Mouse (Mus musculus) hindbrain, embryonic 13.5 days (tissue): ENCODE measurements around the gene Apom. TPM values are rescaled to one million over a fixed set of nuclear protein-coding genes. Genes with fewer than 3 reads are reported as not detected.
A peak's percentile ranks its signal among the peaks of the same experiment; 100 is the strongest.

ENCODE experiments used
- ATAC-seq: fragments of 200-750 bp; cut with Nextera tagmentation; 2 replicates; pipeline ENCODE4 v1.8.0; 2017; ENCODE audit warnings: moderate TSS enrichment; ENCODE audit not compliant: low FRiP score
- H3K27ac ChIP-seq: fragments of 300-500 bp; sonication (generic); 2 replicates; pipeline ENCODE4 v1.5.1; 2015; ENCODE audit warnings: inconsistent platforms, mild to moderate bottlenecking, moderate library complexity
- H3K27me3 ChIP-seq: fragments of 300-500 bp; sonication (generic); 2 replicates; pipeline ENCODE4 v1.6.1; 2015; ENCODE audit warnings: mild to moderate bottlenecking, inconsistent platforms
- H3K36me3 ChIP-seq: fragments of 300-500 bp; sonication (generic); 2 replicates; pipeline ENCODE4 v1.6.1; 2015; ENCODE audit warnings: mild to moderate bottlenecking, inconsistent platforms
- H3K4me1 ChIP-seq: fragments of 300-500 bp; sonication (generic); replicated peaks from 2 replicates; pipeline ENCODE4 v1.6.1; 2015; ENCODE audit warnings: inconsistent platforms
- H3K4me2 ChIP-seq: fragments of 300-500 bp; sonication (generic); 2 replicates; pipeline ENCODE4 v1.6.1; 2015; ENCODE audit warnings: inconsistent platforms, mild to moderate bottlenecking, moderate library complexity
- H3K4me3 ChIP-seq: fragments of 300-500 bp; sonication (generic); 2 replicates; pipeline ENCODE4 v1.5.1; 2015; ENCODE audit warnings: mild to moderate bottlenecking, inconsistent platforms
- H3K9ac ChIP-seq: fragments of 300-500 bp; sonication (generic); 2 replicates; pipeline ENCODE4 v1.6.1; 2015; ENCODE audit warnings: mild to moderate bottlenecking, inconsistent platforms
- H3K9me3 ChIP-seq: fragments of 300-500 bp; sonication (generic); 2 replicates; pipeline ENCODE4 v1.6.1; 2016; ENCODE audit warnings: inconsistent platforms
- WGBS: fragments of 180-500 bp; shearing (Covaris S2); methylation state at CpG from one replicate; pipeline ENCODE4 v1.1.7; 2015; 5-methylcytosine and 5-hydroxymethylcytosine counted together
- polyA plus RNA-seq: library from polyadenylated mRNA; unstranded; fragments of >200 nt; fragmentation: Nextera tagmentation; extraction: Ambion mirVana; gene quantifications from 2 replicates; pipeline ENCODE4 v1.2.1, GENCODE M21; 2015

Apom gene
- polyA plus RNA-seq, 1 experiment from 2014 or later, result 0.34 TPM

DNA sequence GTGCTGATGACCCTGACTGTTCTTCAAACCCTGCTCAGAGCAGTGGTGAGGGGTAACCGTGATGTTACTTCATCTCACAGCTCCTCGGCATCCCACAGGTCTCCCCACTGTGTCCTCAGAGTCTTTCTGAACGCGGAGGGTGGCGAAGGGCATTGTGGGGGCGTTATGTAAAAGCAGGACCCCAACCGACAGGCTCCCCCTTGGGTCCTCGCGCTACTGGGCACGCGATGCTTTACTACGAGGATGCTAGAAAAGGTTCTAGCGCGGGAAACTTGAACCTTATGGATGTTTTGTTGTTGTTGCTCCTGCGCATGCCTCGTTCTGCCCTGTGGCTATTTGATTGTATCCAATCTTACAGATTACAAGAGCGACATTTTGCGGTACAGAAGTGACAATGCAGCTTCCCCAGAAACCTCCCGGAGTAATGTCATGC, 10.0 kb downstream of the Apom start, which contains the start of gene Csnk2b:
Gene Csnk2b (minus strand): TSS at position 183 of the 433 bp plus-strand sequence.
- Histone ChIP-seq H3K36me3 (peaks cover 41% of the 10 kb centered on the region), H3K27me3 (no peaks in the 10 kb centered on the region), H3K27ac (peak within 1 kb of the TSS; percentile 94), H3K4me2 (peak within 1 kb of the TSS; percentile 91), H3K9me3 (no peaks in the 10 kb centered on the region), H3K4me1 (peaks cover 38% of the 10 kb centered on the region), H3K4me3 (peak within 1 kb of the TSS; percentile 93), H3K9ac (peak within 1 kb of the TSS; percentile 97)
- ATAC-seq, result peak; percentile 63
- WGBS, result under 1% methylated on average over 19 of the region's 19 CpGs

DNA sequence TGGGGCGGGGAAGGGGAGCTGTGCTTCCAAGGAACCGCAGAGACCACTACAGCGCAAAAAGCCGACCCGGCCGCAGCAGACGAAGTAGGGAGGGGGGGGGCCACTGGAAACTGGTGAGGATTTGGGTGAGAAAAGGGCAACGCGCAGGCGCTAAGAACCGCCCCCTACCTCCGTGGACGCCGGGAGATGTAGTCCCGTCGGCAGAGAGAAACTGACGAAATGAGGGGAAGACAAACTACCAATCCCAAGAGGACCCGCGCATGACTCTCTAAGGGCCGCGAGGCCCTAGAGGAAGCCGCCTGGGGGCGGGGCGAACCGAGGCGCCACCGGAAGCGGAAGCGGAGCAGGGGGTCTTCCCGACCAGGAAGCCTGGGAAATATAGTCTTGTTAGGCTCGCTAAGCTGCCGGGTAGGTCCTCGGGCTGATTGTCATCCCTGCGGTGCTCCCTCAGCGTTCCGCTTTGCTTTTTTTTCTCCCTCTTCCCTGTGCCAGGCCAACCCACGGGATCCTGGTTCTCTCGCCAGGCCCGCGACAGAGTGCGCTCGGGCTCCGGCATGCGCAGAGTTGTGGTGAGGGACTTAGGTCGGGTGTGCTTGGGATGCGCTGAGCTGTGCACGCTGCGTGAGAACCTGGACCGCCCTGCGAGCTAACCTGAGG, 10.6 kb downstream of the Apom start, which contains the start of gene Gpank1:
Gene Gpank1 (plus strand): TSS at position 313 of the 657 bp plus-strand sequence.
- Histone ChIP-seq H3K9ac (peak within 1 kb of the TSS; percentile 97), H3K4me2 (peak within 1 kb of the TSS; percentile 91), H3K27ac (peak within 1 kb of the TSS; percentile 94), H3K36me3 (peaks cover 45% of the 10 kb centered on the region), H3K9me3 (no peaks in the 10 kb centered on the region), H3K4me3 (peak within 1 kb of the TSS; percentile 93), H3K4me1 (peaks cover 31% of the 10 kb centered on the region), H3K27me3 (no peaks in the 10 kb centered on the region)
- peak; percentile 96 for ATAC-seq
- WGBS, result under 1% methylated on average over 50 of the region's 50 CpGs

DNA sequence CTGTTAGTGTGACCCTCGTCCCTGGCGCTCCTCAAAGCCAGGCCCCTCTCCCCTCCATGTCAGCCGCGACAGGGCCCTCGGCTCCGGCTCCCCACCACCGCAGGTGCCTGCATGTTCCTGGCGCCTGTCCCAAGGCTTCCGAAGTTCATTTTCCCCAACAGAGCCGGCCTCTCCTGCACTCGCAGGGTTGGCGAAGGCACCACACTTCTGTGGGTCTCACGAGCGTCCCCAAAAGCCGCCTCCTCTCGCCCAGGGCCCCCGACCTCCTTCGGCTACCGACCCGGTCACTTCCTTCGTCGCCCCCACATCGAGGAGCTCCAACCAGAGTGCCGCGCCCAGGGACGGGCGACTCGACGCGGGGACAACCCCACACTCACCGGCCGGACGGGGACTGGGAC, 11.1 kb downstream of the Apom start:
- Histone ChIP-seq H3K36me3 (peaks cover 50% of the 10 kb centered on the region), H3K4me2 (peak overlapping the region; percentile 91), H3K4me1 (peaks cover 26% of the 10 kb centered on the region), H3K9ac (peak overlapping the region; percentile 97), H3K27me3 (no peaks in the 10 kb centered on the region), H3K27ac (peak overlapping the region; percentile 76), H3K9me3 (no peaks in the 10 kb centered on the region), H3K4me3 (peak overlapping the region; percentile 93)
- no peak; the same call in 1 of the 2 replicates for ATAC-seq
- WGBS, result under 1% methylated on average over 33 of the region's 33 CpGs

DNA sequence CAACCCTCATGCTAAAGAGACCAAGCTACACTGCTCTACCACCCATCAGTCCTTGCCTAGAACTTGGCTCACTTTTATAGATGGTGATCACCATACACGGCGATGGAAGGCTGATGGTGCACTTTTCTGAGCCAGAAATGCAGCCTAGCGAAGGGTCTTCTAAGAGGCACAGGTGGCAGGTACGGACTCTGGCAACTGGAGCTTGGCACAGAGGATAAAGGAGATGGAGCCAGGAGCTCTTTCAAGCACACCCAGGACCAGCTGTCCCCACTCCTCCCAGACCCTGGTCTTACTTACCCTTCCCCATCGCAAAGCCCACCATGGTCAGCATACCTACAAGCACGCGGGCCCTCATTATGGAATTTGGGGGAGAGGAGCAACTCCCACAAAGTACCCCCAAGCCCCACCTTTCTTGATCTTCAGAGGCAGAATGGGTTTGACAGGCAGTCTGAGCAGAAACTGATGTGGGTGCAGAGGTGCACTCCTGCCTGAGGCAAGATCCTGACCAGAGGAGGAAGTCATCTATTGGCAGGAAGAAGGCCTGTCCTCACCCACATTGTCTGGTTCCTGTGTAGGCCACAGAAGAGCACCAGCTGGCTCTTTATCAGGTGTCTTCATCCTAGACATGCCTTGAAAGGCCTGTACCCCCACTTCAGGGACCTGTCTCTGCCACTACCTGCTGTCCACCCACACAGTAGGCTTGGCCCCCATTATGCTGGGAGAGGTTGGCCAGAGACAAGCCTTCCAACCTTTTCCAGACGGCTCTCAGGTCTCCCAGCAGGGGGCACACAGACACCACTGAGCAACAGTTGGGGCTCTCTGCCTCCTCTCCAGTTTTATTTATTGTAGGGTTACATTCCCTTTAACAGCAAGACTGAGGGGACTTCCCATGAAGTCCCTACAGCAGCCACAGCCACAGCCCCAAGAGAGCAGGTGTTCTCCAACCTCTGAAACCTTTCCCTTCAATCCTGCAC, 16.5 kb downstream of the Apom start, which contains the start of gene Ly6g5b:
Gene Ly6g5b (minus strand): TSS at position 383 of the 974 bp plus-strand sequence.
- H3K36me3 ChIP-seq, result peaks cover 53% of the 10 kb centered on the region

DNA sequence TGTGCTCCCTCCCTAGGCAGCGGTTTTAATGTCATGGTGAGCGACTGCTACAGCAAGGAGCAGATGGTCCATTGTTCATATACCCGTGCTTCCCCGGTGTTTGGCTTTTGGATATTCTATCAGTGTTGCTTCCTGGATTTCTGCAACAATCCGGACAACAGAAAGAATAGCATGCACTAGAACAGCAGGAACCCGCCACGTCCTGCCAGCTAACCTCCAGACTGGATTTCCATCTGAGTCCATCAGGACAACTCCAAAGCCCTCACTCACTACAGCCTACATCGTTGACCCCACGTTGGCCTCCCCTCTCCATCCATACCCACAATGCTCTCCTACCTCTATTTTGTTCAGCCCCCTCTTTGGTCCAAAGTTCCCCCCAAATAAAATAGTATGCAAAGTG, 20.1 kb downstream of the Apom start:
- Histone ChIP-seq H3K36me3 (peaks cover 28% of the 10 kb centered on the region), H3K4me2 (no peak overlapping the region), H3K9me3 (no peaks in the 10 kb centered on the region), H3K27ac (no peak overlapping the region), H3K27me3 (no peaks in the 10 kb centered on the region), H3K4me1 (no peaks in the 10 kb centered on the region), H3K4me3 (no peak overlapping the region), H3K9ac (no peak overlapping the region)
- WGBS, result 79% methylated on average over 9 of the region's 9 CpGs
- ATAC-seq, result no peak

More for the DNA sequence above, 16.5 kb downstream of the Apom start, which contains the start of gene Ly6g5b:
- H3K4me1 ChIP-seq, result peaks cover 9% of the 10 kb centered on the region
- no peak within 1 kb of the TSS for H3K4me2 ChIP-seq
- H3K4me3 ChIP-seq, result no peak within 1 kb of the TSS
- no peaks in the 10 kb centered on the region for H3K27me3 ChIP-seq
- H3K9ac ChIP-seq, result no peak within 1 kb of the TSS
- H3K9me3 ChIP-seq, result no peaks in the 10 kb centered on the region
- no peak within 1 kb of the TSS for H3K27ac ChIP-seq
- WGBS, result 84% methylated on average over 8 of the region's 8 CpGs
- ATAC-seq, result no peak

DNA sequence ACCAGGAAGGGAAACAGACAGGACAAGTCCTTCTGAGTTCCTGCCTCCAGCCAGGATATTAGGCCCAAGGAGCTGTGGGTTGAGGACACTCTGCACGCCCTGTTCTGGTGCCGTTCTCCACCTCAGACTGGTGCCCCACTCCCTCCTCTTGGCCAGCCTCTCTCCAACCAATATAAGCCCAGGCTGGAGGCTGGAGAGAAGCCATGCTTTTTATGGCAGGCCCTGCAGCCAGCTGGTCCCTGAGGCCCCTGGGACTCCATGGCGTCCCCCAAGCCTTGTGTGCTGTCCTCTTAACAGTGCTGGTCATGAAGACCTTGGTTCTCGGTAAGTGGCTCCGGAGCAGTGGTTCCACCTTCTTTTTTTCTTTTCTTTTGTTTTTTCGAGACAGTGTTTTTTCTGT, 23.8 kb downstream of the Apom start, which contains the start of gene Ly6g5c:
Gene Ly6g5c (plus strand): TSS at position 183 of the 400 bp plus-strand sequence.
- Histone ChIP-seq H3K27me3 (no peaks in the 10 kb centered on the region), H3K4me2 (no peak within 1 kb of the TSS), H3K4me1 (peaks cover 7% of the 10 kb centered on the region), H3K36me3 (peaks cover 12% of the 10 kb centered on the region), H3K4me3 (no peak within 1 kb of the TSS), H3K9ac (no peak within 1 kb of the TSS), H3K27ac (no peak within 1 kb of the TSS), H3K9me3 (no peaks in the 10 kb centered on the region)
- WGBS, result 89% methylated on average over 6 of the region's 6 CpGs
- ATAC-seq, result no peak

DNA sequence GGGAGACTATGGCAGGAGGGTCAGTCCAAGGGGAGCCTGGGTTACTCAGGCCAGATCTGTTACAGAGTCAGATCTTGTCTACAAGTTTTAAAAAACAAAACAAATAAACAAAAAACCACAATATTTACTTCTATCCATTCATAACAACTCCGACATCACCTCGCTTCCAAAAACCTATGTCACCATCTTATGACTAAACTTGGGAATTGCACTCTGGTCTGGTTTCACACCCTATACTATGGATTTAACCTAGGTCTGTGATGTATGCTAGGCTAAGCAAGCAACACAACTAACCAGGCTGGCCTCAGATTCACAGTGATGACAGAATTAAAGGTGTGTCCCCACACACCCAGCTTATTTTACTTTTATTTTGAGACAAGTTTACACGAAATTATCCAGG, 25.3 kb downstream of the Apom start:
- 72% methylated on average over 3 of the region's 3 CpGs for WGBS
- Histone ChIP-seq H3K27ac (no peak overlapping the region), H3K27me3 (no peaks in the 10 kb centered on the region), H3K36me3 (peaks cover 28% of the 10 kb centered on the region), H3K4me3 (no peak overlapping the region), H3K4me2 (no peak overlapping the region), H3K9ac (0 out of 2 replicates have a peak overlapping the region, but pooled peaks have one; percentile 65), H3K4me1 (peaks cover 7% of the 10 kb centered on the region), H3K9me3 (no peaks in the 10 kb centered on the region)
- ATAC-seq, result no peak

DNA sequence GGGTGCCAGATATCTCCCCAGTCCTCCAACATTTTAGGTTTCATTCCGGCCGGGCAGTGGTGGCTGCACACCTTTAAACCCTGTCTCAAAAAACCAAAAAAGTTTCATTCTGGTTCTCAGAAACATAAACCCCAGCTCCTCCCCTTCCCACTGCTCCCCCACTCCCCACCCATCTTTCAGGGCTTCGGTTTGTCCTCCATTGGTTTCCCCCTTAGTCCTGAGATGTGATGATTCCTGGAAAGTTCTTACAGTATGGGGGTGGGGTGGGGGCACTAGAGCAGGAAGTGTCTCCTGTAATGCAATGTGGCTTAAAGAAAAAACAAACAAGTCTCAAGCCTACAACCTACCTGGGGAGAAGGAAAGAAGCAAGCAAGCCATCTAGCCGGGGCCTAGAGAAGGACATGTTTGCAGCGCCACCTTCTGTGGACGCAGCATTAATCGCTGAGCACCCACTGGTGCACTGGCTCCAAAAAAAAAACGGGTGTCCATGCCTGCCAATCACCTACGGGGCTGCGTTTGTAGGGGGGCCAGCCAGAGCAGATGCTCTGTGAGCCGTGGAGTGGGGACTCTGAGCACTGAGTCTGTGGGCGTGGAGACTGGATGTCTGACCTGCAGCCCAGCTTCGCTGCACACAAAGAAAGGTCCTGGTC, 26.0 kb downstream of the Apom start:
- no peak overlapping the region for H3K27ac ChIP-seq
- H3K36me3 ChIP-seq, result peaks cover 35% of the 10 kb centered on the region
- peaks cover 7% of the 10 kb centered on the region for H3K4me1 ChIP-seq
- H3K9me3 ChIP-seq, result no peaks in the 10 kb centered on the region
- 23% methylated on average over 13 of the region's 13 CpGs for WGBS
- peak overlapping the region; percentile 39; the same call in 1 of the 2 replicates for H3K4me2 ChIP-seq
- peak overlapping the region; percentile 65 for H3K9ac ChIP-seq
- H3K4me3 ChIP-seq, result peak overlapping the region; percentile 11; the same call in 1 of the 2 replicates
- ATAC-seq, result 0 out of 2 replicates have a peak, but pooled peaks have one; percentile 24
- H3K27me3 ChIP-seq, result no peaks in the 10 kb centered on the region

DNA sequence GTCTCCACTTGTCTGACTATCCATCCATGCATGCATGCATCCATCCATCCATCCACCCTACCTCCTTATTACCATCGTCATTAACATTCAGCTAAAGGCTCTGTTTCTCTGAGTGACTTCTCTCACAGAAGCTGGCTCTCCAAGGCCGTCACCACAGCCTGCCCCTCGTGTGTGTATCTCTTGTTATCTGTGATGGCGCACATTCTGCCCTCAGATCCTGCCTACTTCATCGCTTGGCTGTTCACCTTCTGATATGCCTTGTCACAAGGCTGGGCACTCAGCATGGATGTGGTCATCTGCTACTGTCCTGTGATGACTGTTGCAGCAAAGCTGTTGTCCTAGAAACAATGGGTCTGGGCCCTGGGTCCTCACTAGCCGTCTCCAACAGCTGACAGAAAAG, 27.1 kb downstream of the Apom start:
- WGBS, result 80% methylated on average over 6 of the region's 6 CpGs
- Histone ChIP-seq H3K27me3 (no peaks in the 10 kb centered on the region), H3K4me1 (peaks cover 7% of the 10 kb centered on the region), H3K9ac (no peak overlapping the region), H3K27ac (no peak overlapping the region), H3K4me3 (no peak overlapping the region), H3K36me3 (peaks cover 46% of the 10 kb centered on the region), H3K4me2 (no peak overlapping the region), H3K9me3 (no peaks in the 10 kb centered on the region)
- no peak for ATAC-seq

DNA sequence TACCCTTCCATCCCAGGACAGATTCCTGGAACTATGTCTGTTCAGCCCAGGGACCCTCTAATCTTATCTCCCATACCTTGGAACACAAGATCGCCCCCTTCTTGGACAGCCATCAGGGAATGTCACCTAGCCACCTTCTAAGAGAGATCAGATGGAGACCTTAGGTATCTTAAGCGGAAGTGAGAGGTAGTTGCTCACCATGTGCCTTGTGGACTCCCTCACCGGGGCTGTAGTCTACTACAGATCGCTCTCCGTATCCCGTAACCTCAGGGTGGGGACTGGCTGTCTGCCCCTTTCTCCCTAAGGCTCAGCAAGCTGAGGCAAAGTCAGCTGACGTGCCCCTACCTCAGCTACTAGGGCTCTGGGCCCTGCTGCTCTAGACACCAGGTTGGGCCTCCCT, 27.8 kb downstream of the Apom start:
- Histone ChIP-seq H3K27me3 (no peaks in the 10 kb centered on the region), H3K27ac (no peak overlapping the region), H3K9ac (0 out of 2 replicates have a peak overlapping the region, but pooled peaks have one; percentile 13), H3K4me2 (no peak overlapping the region), H3K4me3 (no peak overlapping the region), H3K4me1 (peaks cover 7% of the 10 kb centered on the region), H3K36me3 (peaks cover 52% of the 10 kb centered on the region), H3K9me3 (no peaks in the 10 kb centered on the region)
- ATAC-seq, result no peak
- WGBS, result 96% methylated on average over 7 of the region's 7 CpGs

DNA sequence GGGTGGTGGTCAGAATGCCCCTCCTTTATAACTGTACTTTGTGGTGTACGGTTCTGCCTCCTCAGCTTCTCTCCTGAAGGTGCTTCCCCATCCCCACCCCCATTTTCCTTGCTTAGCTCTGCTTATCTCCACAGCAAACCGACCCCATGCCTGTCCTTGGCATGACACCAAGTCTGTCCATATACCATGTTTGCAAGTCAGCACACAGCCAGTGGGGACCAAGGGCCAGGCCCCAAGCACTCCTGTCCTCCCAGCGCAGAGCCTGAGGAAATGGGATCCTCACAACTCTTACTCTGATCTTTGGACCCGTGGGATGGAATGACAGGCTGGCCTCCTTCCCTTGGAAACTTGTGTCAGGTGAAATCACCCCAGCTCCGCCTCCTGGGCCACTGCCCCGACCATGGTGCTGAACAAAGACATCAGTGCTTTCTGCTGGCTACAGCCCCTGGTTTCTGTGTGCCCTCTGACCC, 28.6 kb downstream of the Apom start:
- Histone ChIP-seq H3K27ac (no peak overlapping the region), H3K9ac (peak overlapping the region; percentile 24; the same call in 1 of the 2 replicates), H3K4me2 (no peak overlapping the region), H3K9me3 (no peaks in the 10 kb centered on the region), H3K27me3 (no peaks in the 10 kb centered on the region), H3K36me3 (peaks cover 61% of the 10 kb centered on the region), H3K4me1 (peaks cover 7% of the 10 kb centered on the region), H3K4me3 (no peak overlapping the region)
- whole genome bisulfite sequencing, result 75% methylated on average over 6 of the region's 6 CpGs
- ATAC-seq, result no peak
